Mouse (Mus musculus) embryonic fibroblast, embryonic 13.5 days (primary cell): Measurements from ENCODE around the gene Otud7b.

ENCODE experiments used
- CTCF ChIP-seq: IDR thresholded peaks from 2 replicates; pipeline ENCODE4 v1.5.1; 2011; ENCODE audit warnings: mild to moderate bottlenecking, control low read depth, low read length, moderate library complexity, borderline replicate concordance; ENCODE audit not compliant: insufficient read depth
- POLR2A ChIP-seq: IDR thresholded peaks from 2 replicates; pipeline ENCODE4 v1.6.1; 2011; ENCODE audit warnings: low read depth, mild to moderate bottlenecking, control low read depth, low read length, moderate library complexity

DNA sequence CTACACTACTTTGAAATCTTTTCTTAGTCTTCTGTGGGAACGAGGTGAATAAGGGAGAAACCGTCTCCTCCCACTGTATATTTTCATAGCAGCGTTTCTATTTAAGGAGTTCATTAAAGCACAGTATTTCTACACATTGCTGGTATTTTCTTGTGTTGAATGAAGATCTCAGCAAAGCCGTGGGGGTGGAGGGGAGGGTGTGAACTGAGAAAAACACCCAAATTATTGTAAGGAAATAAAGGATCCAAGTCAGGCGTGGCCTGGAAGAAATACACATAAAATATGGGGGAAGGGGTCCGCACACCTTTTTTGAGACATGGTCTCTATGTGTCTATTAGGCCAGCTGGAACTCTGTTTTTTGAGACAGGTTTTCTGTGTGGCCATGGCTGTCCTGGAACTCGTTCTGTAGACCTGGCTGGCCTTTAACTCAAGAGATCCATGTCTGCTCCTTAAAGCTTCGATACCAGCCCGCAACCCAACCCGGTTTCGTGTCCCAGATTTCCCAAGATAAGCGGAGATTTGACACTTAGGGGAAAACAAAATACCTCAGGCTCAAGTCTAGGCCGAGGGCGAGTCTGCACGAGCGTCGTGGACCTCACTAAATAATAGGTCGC is 67.4 kb downstream of the Otud7b start:
- no peak for TF ChIP-seq CTCF
- TF ChIP-seq POLR2A = no peak
